Mouse (Mus musculus) stomach, embryonic 14.5 days (tissue): ENCODE data around the gene Lax1. TPM values are rescaled to one million over a fixed set of nuclear protein-coding genes. Genes with fewer than 3 reads are reported as not detected.
A peak's percentile ranks its signal among the peaks of the same experiment; 100 is the strongest.

Source experiments
- ATAC-seq: fragments of 200-750 bp; cut with Nextera tagmentation; 2 replicates; pipeline ENCODE4 v1.8.0; 2017; ENCODE audit warnings: low read depth, moderate TSS enrichment; ENCODE audit not compliant: insufficient number of reproducible peaks, insufficient read depth, low FRiP score
- H3K27ac ChIP-seq: fragments of 300-500 bp; sonication (generic); 2 replicates; pipeline ENCODE4 v1.5.1; 2014; ENCODE audit warnings: mild to moderate bottlenecking, low read length, moderate library complexity, mixed read lengths
- H3K27me3 ChIP-seq: fragments of 300-500 bp; sonication (generic); 2 replicates; pipeline ENCODE4 v1.6.1; 2014; ENCODE audit warnings: low read length, control low read depth, mixed read lengths; ENCODE audit not compliant: control insufficient read depth, insufficient read depth
- H3K36me3 ChIP-seq: fragments of 300-500 bp; sonication (generic); 2 replicates; pipeline ENCODE4 v1.6.1; 2014; ENCODE audit warnings: mild to moderate bottlenecking, control low read depth, low read length, moderate library complexity, mixed read lengths; ENCODE audit not compliant: control insufficient read depth, insufficient read depth
- H3K4me1 ChIP-seq: fragments of 300-500 bp; sonication (generic); 2 replicates; pipeline ENCODE4 v1.6.1; 2014; ENCODE audit warnings: low read length, control low read depth, mixed read lengths; ENCODE audit not compliant: control insufficient read depth, insufficient read depth
- H3K4me2 ChIP-seq: fragments of 300-500 bp; sonication (generic); replicated peaks from 2 replicates; pipeline ENCODE4 v1.6.1; 2014; ENCODE audit warnings: low read depth, low read length, control low read depth
- H3K4me3 ChIP-seq: fragments of 300-500 bp; sonication (generic); 2 replicates; pipeline ENCODE4 v1.5.1; 2014; ENCODE audit warnings: low read depth, low read length, control low read depth
- H3K9ac ChIP-seq: fragments of 300-500 bp; sonication (generic); replicated peaks from 2 replicates; pipeline ENCODE4 v1.6.1; 2014; ENCODE audit warnings: low read depth, mild to moderate bottlenecking, control low read depth, low read length, moderate library complexity, mixed read lengths
- H3K9me3 ChIP-seq: fragments of 300-500 bp; sonication (generic); 2 replicates; pipeline ENCODE4 v1.6.1; 2016; ENCODE audit warnings: low read depth, low read length, control low read depth; ENCODE audit not compliant: control insufficient read depth
- WGBS: fragments of 180-500 bp; shearing (Covaris S2); extraction: QIAGEN DNeasy Blood & Tissue Kit; methylation state at CpG from one replicate; pipeline ENCODE4 v1.1.7; 2014; 5-methylcytosine and 5-hydroxymethylcytosine counted together
- polyA plus RNA-seq: library from polyadenylated mRNA; unstranded; fragments of >200 nt; fragmentation: Nextera tagmentation; extraction: Ambion mirVana; gene quantifications from 2 replicates; pipeline ENCODE4 v1.2.1, GENCODE M21; 2014

The Lax1 gene
- 0.35 and 0.42 TPM in 2 replicates for polyA plus RNA-seq

DNA sequence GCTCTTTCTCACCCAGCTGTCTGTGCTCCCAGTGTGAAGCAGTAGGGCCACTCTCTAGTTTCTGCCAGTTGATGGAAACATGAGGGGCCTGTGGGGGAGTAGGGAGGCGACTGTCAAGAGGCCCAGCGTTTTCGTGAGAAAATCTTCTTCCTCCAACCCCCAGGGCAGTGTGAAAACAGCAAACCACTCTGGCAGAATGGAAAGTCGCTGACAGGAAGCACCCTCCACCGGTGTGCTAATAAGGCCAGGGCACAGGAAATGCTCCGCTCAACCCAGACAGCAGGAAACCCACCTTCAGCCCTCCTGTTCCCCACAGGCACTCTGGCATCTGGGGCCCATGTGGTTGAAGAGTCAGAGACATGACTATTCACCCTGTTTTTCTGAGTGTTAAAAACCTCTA, at the start of gene Lax1:
TSS of gene Lax1 (minus strand) at position 212 of the 400 bp plus-strand sequence.
- Histone ChIP-seq H3K36me3 (no peaks in the 10 kb centered on the region), H3K27me3 (no peaks in the 10 kb centered on the region), H3K4me2 (no peak within 1 kb of the TSS), H3K27ac (no peak within 1 kb of the TSS), H3K4me3 (no peak within 1 kb of the TSS), H3K4me1 (peaks cover 8% of the 10 kb centered on the region), H3K9ac (no peak within 1 kb of the TSS), H3K9me3 (no peaks in the 10 kb centered on the region)
- 24% methylated on average over 6 of the region's 6 CpGs for WGBS
- ATAC-seq = no peak

DNA sequence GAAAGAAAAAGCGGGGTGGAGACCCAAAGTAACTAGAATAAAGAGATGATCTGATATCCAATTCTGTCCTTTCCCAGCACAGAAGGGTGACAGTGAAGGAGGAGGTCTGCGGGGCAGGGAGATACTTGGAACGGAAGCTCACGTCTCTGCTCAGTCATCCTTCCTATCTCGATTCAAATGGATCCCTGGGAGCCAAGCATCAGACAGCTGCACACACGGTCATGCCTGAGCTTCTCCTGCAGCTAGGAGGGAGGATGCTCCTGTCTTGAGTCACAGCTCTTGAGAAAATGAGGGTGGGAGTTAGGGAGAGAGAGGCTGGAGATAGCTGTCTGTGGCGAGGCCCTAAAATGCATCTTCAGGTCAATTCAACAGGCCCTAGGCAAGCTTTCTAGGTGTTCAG, 46.8 kb upstream of the Lax1 start:
- Histone ChIP-seq H3K27me3 (no peaks in the 10 kb centered on the region), H3K4me2 (no peak overlapping the region), H3K9me3 (no peaks in the 10 kb centered on the region), H3K36me3 (peaks cover 6% of the 10 kb centered on the region; the same call in 1 of the 2 replicates), H3K27ac (no peak overlapping the region), H3K4me3 (no peak overlapping the region), H3K9ac (no peak overlapping the region), H3K4me1 (no peaks in the 10 kb centered on the region)
- no peak for ATAC-seq
- 67% methylated on average over 7 of the region's 7 CpGs for WGBS

DNA sequence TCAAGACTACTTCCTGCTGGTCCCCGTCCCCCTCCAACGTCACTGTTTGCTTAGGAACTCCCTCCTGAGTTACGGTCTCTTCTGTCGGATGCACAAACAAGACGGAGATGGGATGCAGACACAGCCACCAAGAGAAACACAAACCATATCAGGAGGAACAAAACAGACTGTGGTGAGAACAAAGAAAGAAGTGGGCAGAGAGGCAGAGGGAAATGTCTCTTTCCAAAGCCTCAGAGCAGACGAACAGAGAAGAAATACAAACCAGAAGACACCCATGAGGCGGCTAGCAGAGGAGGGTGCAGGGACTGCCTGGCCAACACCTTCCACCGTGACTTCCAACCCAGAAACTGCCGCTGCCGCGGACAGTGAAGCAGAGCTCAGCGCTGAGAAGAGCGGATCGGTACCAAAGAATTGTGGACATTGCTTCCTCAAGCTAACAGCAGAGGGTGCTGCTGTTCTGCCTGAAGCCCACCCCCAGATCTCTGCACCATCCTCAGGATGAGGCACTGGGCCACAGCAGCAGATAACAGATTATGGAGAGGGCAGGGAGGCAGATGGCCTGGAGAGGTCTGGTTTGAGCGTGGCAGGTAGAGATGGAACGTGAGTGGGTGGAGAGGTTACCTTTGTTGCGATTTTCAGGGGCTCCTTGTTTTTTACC, 46.2 kb upstream of the Lax1 start:
- H3K36me3 ChIP-seq = peaks cover 8% of the 10 kb centered on the region; the same call in 1 of the 2 replicates
- H3K4me3 ChIP-seq = peak overlapping the region; percentile 17
- no peaks in the 10 kb centered on the region for H3K4me1 ChIP-seq
- H3K4me2 ChIP-seq = peak overlapping the region; percentile 43
- WGBS = 14% methylated on average over 17 of the region's 17 CpGs
- peak; percentile 67; the same call in 1 of the 2 replicates for ATAC-seq
- peak overlapping the region; percentile 45 for H3K9ac ChIP-seq
- no peaks in the 10 kb centered on the region for H3K27me3 ChIP-seq
- H3K9me3 ChIP-seq = no peaks in the 10 kb centered on the region
- H3K27ac ChIP-seq = no peak overlapping the region

DNA sequence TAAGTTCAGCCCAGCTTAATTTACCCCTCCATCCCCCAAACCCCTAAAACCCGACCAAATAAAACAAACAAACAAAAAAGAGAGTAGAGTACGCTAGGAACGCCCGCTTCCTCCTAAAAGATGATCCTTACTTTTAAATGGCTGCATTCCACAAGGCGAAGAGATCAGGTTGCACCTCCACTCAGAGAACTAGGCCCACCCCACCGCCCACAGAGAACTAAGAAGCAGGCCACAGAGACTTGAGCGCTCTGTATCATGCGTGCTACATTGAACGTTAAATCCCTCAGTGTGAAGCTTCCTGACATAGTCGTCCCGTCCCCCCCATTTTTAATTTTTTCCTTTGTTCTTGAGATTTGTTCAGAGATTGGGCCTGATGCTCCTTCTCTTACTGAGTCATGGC, 42.9 kb upstream of the Lax1 start:
- no peak overlapping the region for H3K9ac ChIP-seq
- peaks cover 14% of the 10 kb centered on the region; the same call in 1 of the 2 replicates for H3K36me3 ChIP-seq
- no peaks in the 10 kb centered on the region for H3K4me1 ChIP-seq
- H3K9me3 ChIP-seq = no peaks in the 10 kb centered on the region
- H3K4me3 ChIP-seq = no peak overlapping the region
- 39% methylated on average over 11 of the region's 11 CpGs for WGBS
- no peak overlapping the region for H3K27ac ChIP-seq
- no peak for ATAC-seq
- H3K27me3 ChIP-seq = no peaks in the 10 kb centered on the region
- H3K4me2 ChIP-seq = no peak overlapping the region

DNA sequence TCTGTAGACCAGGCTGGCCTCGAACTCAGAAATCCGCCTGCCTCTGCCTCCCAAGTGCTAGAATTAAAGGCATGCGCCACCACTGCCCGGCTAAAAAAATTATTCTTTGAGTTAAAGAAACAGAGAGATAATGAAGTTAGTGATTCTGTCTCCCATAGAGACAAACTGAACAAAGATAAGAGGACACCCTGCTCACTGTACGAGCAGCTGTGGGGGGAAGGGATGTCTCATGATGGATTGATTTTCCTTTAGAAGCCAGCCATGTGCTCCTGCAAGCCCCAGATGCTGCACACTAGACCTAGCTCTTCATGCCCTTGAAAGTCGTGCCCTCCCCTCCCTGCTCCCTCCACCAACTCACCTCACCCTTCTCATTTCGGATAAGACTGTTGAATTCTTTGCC, 38.4 kb upstream of the Lax1 start:
- Histone ChIP-seq H3K27me3 (no peaks in the 10 kb centered on the region), H3K4me1 (no peaks in the 10 kb centered on the region), H3K4me2 (no peak overlapping the region), H3K9me3 (no peaks in the 10 kb centered on the region), H3K9ac (no peak overlapping the region), H3K4me3 (no peak overlapping the region), H3K36me3 (peaks cover 10% of the 10 kb centered on the region; the same call in 1 of the 2 replicates), H3K27ac (no peak overlapping the region)
- 70% methylated on average over 7 of the region's 7 CpGs for WGBS
- no peak for ATAC-seq

DNA sequence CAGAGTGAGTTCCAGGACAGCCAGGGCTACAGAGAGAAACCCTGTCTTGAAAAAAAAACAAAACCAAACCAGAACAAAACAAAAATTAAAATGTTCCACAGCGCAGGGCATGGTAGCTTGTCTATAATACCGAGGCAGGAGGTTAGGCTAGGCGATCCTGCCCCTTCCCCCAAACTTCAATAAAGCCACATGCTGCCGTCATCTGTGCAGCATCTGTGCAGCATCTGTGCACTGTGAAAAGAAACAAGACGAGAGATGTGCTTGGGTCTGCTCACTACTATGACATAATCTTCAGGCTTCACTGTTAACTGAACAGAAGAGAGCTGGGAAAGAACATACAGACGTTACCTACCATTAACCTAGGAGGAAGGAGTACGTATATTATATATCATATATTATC, 30.4 kb upstream of the Lax1 start:
- Histone ChIP-seq H3K4me1 (no peaks in the 10 kb centered on the region), H3K27ac (no peak overlapping the region), H3K4me3 (no peak overlapping the region), H3K27me3 (no peaks in the 10 kb centered on the region), H3K4me2 (no peak overlapping the region), H3K36me3 (peaks cover 13% of the 10 kb centered on the region; the same call in 1 of the 2 replicates), H3K9me3 (no peaks in the 10 kb centered on the region), H3K9ac (no peak overlapping the region)
- WGBS = 82% methylated on average over 7 of the region's 7 CpGs
- ATAC-seq = no peak

DNA sequence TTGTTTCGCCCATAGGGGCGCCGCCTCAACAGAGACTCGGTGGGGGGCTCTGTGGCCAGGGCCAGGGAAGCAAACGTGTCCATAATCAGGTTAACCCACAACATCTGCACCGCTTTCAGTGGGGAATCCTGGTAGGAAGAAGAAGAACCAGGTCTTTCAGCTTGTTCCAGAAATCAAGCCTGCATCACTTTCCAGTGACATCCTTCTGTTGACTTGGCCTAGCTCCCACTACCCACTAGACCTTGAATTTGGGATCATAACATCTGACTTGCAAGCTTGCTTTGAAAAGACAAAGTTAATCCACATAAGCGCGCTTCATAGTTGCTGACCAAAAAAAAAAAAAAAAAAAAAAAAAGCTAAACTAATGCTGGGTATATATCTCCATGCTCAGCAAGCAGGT, 28.9 kb upstream of the Lax1 start:
- no peak for ATAC-seq
- Histone ChIP-seq H3K27me3 (no peaks in the 10 kb centered on the region), H3K36me3 (peaks cover 13% of the 10 kb centered on the region; the same call in 1 of the 2 replicates), H3K9ac (no peak overlapping the region), H3K4me3 (no peak overlapping the region), H3K4me1 (no peaks in the 10 kb centered on the region), H3K9me3 (no peaks in the 10 kb centered on the region), H3K4me2 (no peak overlapping the region), H3K27ac (no peak overlapping the region)
- WGBS = 91% methylated on average over 8 of the region's 8 CpGs

DNA sequence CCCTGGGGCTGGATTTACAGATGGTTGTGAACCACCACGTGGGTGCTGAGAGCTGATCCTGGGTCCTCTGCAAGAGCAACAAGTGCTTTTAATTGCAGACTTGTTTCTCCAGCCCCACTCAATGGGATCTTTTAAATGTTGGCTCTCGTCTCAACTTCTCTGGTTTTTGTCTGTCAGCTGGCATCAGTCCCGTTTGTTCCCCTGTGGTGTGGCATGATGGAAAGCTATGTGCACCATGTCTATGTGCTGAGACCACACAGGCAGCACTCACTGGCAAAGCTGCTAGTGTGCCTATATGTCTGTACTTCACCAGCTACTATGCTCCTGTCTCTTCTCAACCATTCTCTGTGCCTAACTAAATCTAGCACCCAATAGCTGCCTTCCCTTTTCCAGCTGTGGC, 28.4 kb upstream of the Lax1 start:
- no peak for ATAC-seq
- H3K9me3 ChIP-seq = no peaks in the 10 kb centered on the region
- WGBS = 76% methylated on average over 3 of the region's 3 CpGs

DNA sequence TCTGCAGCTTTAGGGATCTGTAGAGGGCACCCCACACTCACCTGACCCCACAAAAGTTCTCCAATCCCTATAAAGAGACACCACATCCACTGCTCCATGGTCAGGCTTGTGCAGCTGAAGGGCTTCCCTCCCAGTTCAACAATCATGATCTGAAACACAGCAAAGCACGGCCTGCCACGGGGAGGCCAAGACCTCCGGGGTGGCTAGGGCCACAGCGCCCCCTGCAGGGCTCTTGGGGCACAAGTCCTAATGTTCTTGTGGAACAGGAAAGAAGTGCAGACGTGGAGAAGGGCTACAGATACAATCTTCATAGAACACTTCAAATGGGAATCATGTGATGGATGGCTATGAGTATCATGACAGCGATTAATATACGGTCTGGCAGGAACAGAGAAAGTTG, 26.6 kb upstream of the Lax1 start:
- peaks cover 13% of the 10 kb centered on the region for H3K36me3 ChIP-seq
- H3K9me3 ChIP-seq = no peaks in the 10 kb centered on the region
- no peak overlapping the region for H3K9ac ChIP-seq
- no peaks in the 10 kb centered on the region for H3K27me3 ChIP-seq
- H3K4me2 ChIP-seq = no peak overlapping the region
- peaks cover 2% of the 10 kb centered on the region; the same call in 1 of the 2 replicates for H3K4me1 ChIP-seq
- no peak overlapping the region for H3K27ac ChIP-seq
- WGBS = 23% methylated on average over 7 of the region's 7 CpGs
- ATAC-seq = no peak
- H3K4me3 ChIP-seq = no peak overlapping the region

More for the DNA sequence above, 28.4 kb upstream of the Lax1 start:
- H3K4me1 ChIP-seq = no peaks in the 10 kb centered on the region
- peaks cover 13% of the 10 kb centered on the region; the same call in 1 of the 2 replicates for H3K36me3 ChIP-seq
- no peaks in the 10 kb centered on the region for H3K27me3 ChIP-seq
- no peak overlapping the region for H3K4me2 ChIP-seq
- H3K27ac ChIP-seq = no peak overlapping the region
- H3K4me3 ChIP-seq = no peak overlapping the region
- H3K9ac ChIP-seq = no peak overlapping the region
